Mouse (Mus musculus): ENCODE data around the gene Tuba4a. TPM values are rescaled to one million over a fixed set of nuclear protein-coding genes. Genes with fewer than 3 reads are reported as not detected.
"Not testable (repeated sequence)": the region's sequence is repeated elsewhere in the genome, so short reads cannot be mapped to it uniquely, and the experiment has no call there.

The Tuba4a gene
- polyA plus RNA-seq, 1 experiment from 2014 or later, result 372 TPM

DNA sequence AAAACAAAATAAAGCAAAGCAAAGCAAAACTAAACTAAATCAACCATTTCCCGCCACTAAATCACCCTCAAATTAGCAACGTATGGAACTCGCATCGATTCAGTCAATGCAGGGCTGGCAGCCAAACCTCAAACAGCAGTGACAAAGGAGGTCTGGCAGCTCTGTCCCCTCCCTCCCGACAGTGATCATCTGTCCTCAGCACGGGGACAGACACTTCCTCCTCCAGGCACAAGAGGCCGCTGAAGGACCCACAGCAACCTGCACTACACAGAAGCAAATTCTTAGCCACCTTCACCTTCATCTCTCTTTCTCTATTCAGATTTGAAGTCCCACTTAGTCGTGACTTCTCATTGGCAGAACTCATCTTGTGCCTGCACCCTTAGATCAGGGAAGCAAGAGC, 14.9 kb upstream of the Tuba4a start:
- Histone ChIP-seq H3K27me3 (no peaks in the 10 kb centered on the region; the same call in 1 of the 2 replicates), H3K4me1 (replicated peaks) (peaks cover 84% of the 10 kb centered on the region), H3K9me3 (replicated peaks) (no peaks in the 10 kb centered on the region), H3K9ac (peak overlapping the region; percentile 81; the same call in 1 of the 2 replicates), H3K36me3 (replicated peaks) (0 out of 2 replicates have a peak, but pooled peaks cover 7% of the 10 kb centered on the region), H3K27ac (replicated peaks) (peak overlapping the region; percentile 99), H3K4me3 (replicated peaks) (no peak overlapping the region), H3K4me2 (peak overlapping the region; percentile 90)
- no peak for ATAC-seq (ENCODE audit: insufficient read depth)
- 0% methylated on average over 8 of the region's 8 CpGs for WGBS (ENCODE audit: insufficient replicate concordance)

- not testable (repeated sequence) for ATAC-seq (ENCODE audit: insufficient read depth); H3K9me3 ChIP-seq (replicated peaks); H3K4me2 ChIP-seq; H3K4me3 ChIP-seq (replicated peaks); H3K9ac ChIP-seq; H3K27ac ChIP-seq (replicated peaks); H3K36me3 ChIP-seq (replicated peaks); H3K27me3 ChIP-seq
- 70% methylated on average over 4 of the region's 4 CpGs for WGBS (ENCODE audit: insufficient replicate concordance)
- H3K4me1 ChIP-seq (replicated peaks), result peaks cover 79% of the 10 kb centered on the region
These were observed 12.8 kb upstream of the Tuba4a start for GRCm38 (mm10) chr1:75232489-75232888.

- Histone ChIP-seq H3K27ac (replicated peaks) (peak within 1 kb of the TSS; percentile 38; the same call in 1 of the 2 replicates), H3K4me2 (no peak within 1 kb of the TSS), H3K9ac (no peak within 1 kb of the TSS), H3K27me3 (no peaks in the 10 kb centered on the region; the same call in 1 of the 2 replicates), H3K4me1 (replicated peaks) (peaks cover 77% of the 10 kb centered on the region), H3K9me3 (replicated peaks) (no peaks in the 10 kb centered on the region), H3K36me3 (replicated peaks) (no peaks in the 10 kb centered on the region), H3K4me3 (replicated peaks) (no peak within 1 kb of the TSS)
- WGBS (ENCODE audit: insufficient replicate concordance), result 64% methylated on average over 5 of the region's 5 CpGs
- no peak for ATAC-seq (ENCODE audit: insufficient read depth)
These were observed 12.0 kb upstream of the Tuba4a start, which contains the start of gene A630095N17Rik for GRCm38 (mm10) chr1:75231664-75232152. A630095N17Rik (minus strand) TSS chr1:75232102.

GRCm38 (mm10) chr1:75231224-75231623, 11.6 kb upstream of the Tuba4a start:
- no peak for ATAC-seq (ENCODE audit: insufficient read depth)
- Histone ChIP-seq H3K4me2 (no peak overlapping the region), H3K27ac (replicated peaks) (0 out of 2 replicates have a peak overlapping the region, but pooled peaks have one; percentile 38), H3K4me1 (replicated peaks) (peaks cover 77% of the 10 kb centered on the region), H3K9ac (no peak overlapping the region), H3K9me3 (replicated peaks) (no peaks in the 10 kb centered on the region), H3K36me3 (replicated peaks) (no peaks in the 10 kb centered on the region), H3K27me3 (no peaks in the 10 kb centered on the region; the same call in 1 of the 2 replicates), H3K4me3 (replicated peaks) (no peak overlapping the region)
- WGBS (ENCODE audit: insufficient replicate concordance), result 63% methylated on average over 4 of the region's 4 CpGs

GRCm38 (mm10) chr1:75230335-75230994, 10.8 kb upstream of the Tuba4a start:
- no peak for ATAC-seq (ENCODE audit: insufficient read depth)
- Histone ChIP-seq H3K36me3 (replicated peaks) (no peaks in the 10 kb centered on the region), H3K27me3 (no peaks in the 10 kb centered on the region; the same call in 1 of the 2 replicates), H3K9ac (no peak overlapping the region), H3K9me3 (replicated peaks) (no peaks in the 10 kb centered on the region), H3K4me2 (no peak overlapping the region), H3K27ac (replicated peaks) (0 out of 2 replicates have a peak overlapping the region, but pooled peaks have one; percentile 0), H3K4me1 (replicated peaks) (peaks cover 76% of the 10 kb centered on the region), H3K4me3 (replicated peaks) (no peak overlapping the region)
- WGBS (ENCODE audit: insufficient replicate concordance), result 39% methylated on average over 7 of the region's 7 CpGs

DNA sequence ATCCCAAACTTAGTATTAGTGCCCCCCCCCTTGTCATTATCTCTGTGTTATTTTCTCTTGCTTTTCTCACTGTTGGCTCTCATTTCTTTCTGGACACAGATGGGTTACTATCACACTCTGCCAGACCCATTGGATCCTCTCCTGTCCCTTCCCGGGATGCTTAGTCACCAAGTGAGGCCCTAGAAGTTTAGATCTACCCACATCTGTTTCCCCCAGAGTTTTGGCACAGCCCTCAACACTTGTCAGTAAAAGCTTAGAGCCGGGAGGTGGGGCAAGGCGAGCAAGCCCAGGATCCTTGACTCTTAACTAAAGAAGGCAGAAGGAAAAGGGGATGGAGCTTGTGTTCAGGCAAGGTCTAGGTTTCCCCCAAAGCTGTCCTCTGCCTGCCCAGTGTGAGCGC, 9.5 kb upstream of the Tuba4a start:
- no peaks in the 10 kb centered on the region for H3K9me3 ChIP-seq (replicated peaks)
- H3K4me1 ChIP-seq (replicated peaks), result peaks cover 67% of the 10 kb centered on the region
- WGBS (ENCODE audit: insufficient replicate concordance), result 39% methylated on average over 4 of the region's 4 CpGs
- peak overlapping the region; percentile 75 for H3K27ac ChIP-seq (replicated peaks)
- peak; percentile 85 for ATAC-seq (ENCODE audit: insufficient read depth)
- no peak overlapping the region for H3K4me3 ChIP-seq (replicated peaks)
- no peak overlapping the region for H3K9ac ChIP-seq
- peak overlapping the region; percentile 32 for H3K4me2 ChIP-seq
- H3K36me3 ChIP-seq (replicated peaks), result no peaks in the 10 kb centered on the region
- no peaks in the 10 kb centered on the region; the same call in 1 of the 2 replicates for H3K27me3 ChIP-seq

DNA sequence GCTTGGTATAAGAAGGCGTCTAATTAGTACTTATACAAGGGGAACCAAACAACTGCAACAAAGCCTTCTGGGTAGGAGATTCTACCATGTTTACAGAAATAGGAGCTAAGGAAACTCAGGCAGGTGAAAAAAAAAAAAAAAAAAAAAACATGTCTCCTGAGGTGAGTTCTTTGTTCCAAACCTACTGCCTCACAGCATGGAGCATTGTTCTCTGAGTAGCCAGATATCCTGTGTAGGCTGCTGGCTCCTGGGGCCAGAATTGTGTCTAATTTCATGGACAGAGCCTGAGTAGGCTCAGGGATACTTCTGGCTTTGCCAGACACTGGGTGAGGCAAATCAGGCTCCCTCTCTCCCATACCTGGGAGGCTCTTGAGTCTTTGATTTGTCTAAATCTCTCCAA, 8.0 kb upstream of the Tuba4a start:
- no peak for ATAC-seq (ENCODE audit: insufficient read depth)
- Histone ChIP-seq H3K9ac (no peak overlapping the region), H3K36me3 (replicated peaks) (no peaks in the 10 kb centered on the region), H3K4me3 (replicated peaks) (no peak overlapping the region), H3K27me3 (no peaks in the 10 kb centered on the region), H3K4me2 (no peak overlapping the region), H3K9me3 (replicated peaks) (no peaks in the 10 kb centered on the region), H3K27ac (replicated peaks) (no peak overlapping the region), H3K4me1 (replicated peaks) (peaks cover 65% of the 10 kb centered on the region)
- 73% methylated on average over 1 of the region's 1 CpGs for WGBS (ENCODE audit: insufficient replicate concordance)

- WGBS (ENCODE audit: insufficient replicate concordance), result 24% methylated on average over 2 of the region's 2 CpGs
- H3K4me2 ChIP-seq, result no peak overlapping the region
- no peak overlapping the region for H3K27ac ChIP-seq (replicated peaks)
- no peak overlapping the region for H3K9ac ChIP-seq
- H3K4me3 ChIP-seq (replicated peaks), result no peak overlapping the region
- no peaks in the 10 kb centered on the region for H3K36me3 ChIP-seq (replicated peaks)
- H3K9me3 ChIP-seq (replicated peaks), result no peaks in the 10 kb centered on the region
- ATAC-seq (ENCODE audit: insufficient read depth), result no peak
- H3K27me3 ChIP-seq, result peaks cover 6% of the 10 kb centered on the region
- H3K4me1 ChIP-seq (replicated peaks), result peaks cover 56% of the 10 kb centered on the region
These were observed 6.5 kb upstream of the Tuba4a start for GRCm38 (mm10) chr1:75226138-75226537.

- Histone ChIP-seq H3K4me3 (replicated peaks) (no peak overlapping the region), H3K36me3 (replicated peaks) (no peaks in the 10 kb centered on the region), H3K27me3 (peaks cover 13% of the 10 kb centered on the region), H3K4me2 (no peak overlapping the region), H3K9ac (no peak overlapping the region; the same call in 1 of the 2 replicates), H3K9me3 (replicated peaks) (no peaks in the 10 kb centered on the region), H3K27ac (replicated peaks) (no peak overlapping the region), H3K4me1 (replicated peaks) (peaks cover 49% of the 10 kb centered on the region)
- WGBS (ENCODE audit: insufficient replicate concordance), result 22% methylated on average over 3 of the region's 3 CpGs
- no peak for ATAC-seq (ENCODE audit: insufficient read depth)
These were observed 5.8 kb upstream of the Tuba4a start for GRCm38 (mm10) chr1:75225473-75225872.

DNA sequence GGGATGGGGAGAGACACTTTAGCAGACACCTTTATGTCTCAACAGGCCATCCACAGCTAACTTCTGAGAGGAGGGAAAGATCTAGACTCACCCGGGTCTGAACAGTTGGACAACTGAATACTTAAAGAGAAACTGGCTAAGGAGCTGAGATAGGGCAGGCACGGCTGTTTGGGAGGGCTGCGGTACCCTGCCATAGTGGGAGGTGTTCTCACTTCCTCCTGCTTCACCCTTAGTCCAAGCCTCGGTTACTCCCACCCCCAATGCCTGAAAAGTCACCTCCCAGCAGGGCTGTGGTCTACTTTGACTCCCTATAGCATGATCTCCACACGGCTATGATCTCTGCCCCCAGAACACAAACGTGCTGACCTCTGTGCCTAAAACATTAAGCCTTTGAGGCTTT, 3.9 kb upstream of the Tuba4a start:
- Histone ChIP-seq H3K4me2 (no peak overlapping the region), H3K9ac (no peak overlapping the region), H3K27me3 (peaks cover 26% of the 10 kb centered on the region), H3K4me1 (replicated peaks) (peaks cover 41% of the 10 kb centered on the region), H3K27ac (replicated peaks) (no peak overlapping the region), H3K4me3 (replicated peaks) (no peak overlapping the region), H3K36me3 (replicated peaks) (no peaks in the 10 kb centered on the region), H3K9me3 (replicated peaks) (no peaks in the 10 kb centered on the region)
- WGBS (ENCODE audit: insufficient replicate concordance), result 19% methylated on average over 6 of the region's 6 CpGs
- no peak for ATAC-seq (ENCODE audit: insufficient read depth)

GRCm38 (mm10) chr1:75222926-75223325, 3.3 kb upstream of the Tuba4a start:
- H3K4me2 ChIP-seq, result no peak overlapping the region
- no peaks in the 10 kb centered on the region for H3K9me3 ChIP-seq (replicated peaks)
- peaks cover 41% of the 10 kb centered on the region for H3K4me1 ChIP-seq (replicated peaks)
- H3K27me3 ChIP-seq, result peaks cover 26% of the 10 kb centered on the region
- ATAC-seq (ENCODE audit: insufficient read depth), result no peak
- 53% methylated on average over 6 of the region's 6 CpGs for WGBS (ENCODE audit: insufficient replicate concordance)
- H3K27ac ChIP-seq (replicated peaks), result no peak overlapping the region
- H3K36me3 ChIP-seq (replicated peaks), result no peaks in the 10 kb centered on the region
- H3K9ac ChIP-seq, result no peak overlapping the region
- no peak overlapping the region for H3K4me3 ChIP-seq (replicated peaks)

All from liver, embryonic 15.5 days (tissue).